Mouse (Mus musculus): Measurements from ENCODE around the gene Ptprd.

- TF ChIP-seq CTCF (IDR thresholded peaks at IDR 0.05; ENCODE audit: low read depth), result no peak
- no peak for TF ChIP-seq EP300 (IDR thresholded peaks at IDR 0.05; ENCODE audit: low read depth)
Observed at GRCm38 (mm10) chr4:77555841-77556240, 655.9 kb downstream of the Ptprd start.
